Comparison of ENCODE assay signal across 16 mouse cellular contexts in the genomic region with DNA sequence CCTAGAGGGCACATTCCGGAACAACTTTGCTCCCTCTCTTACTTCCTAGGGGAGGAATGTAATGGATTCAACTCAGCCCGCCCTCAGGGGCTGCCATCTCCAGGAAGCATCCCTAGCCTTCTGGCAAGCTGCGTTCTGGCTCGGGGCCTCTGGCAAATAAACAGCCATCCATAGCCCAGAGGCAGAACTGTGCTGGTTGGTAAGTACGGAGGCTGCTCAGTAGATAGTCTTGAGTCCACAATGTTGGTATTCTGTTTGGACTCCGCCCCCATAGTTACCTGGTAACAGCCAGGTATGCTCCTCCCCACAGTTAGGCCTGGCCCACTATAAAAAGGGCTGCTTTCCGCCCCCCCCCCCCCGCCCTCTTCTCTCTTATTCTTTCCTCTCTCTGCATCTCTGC. TPM values are rescaled to one million over a fixed set of nuclear protein-coding genes. Genes with fewer than 3 reads are reported as not detected.
A peak's percentile ranks its signal among the peaks of the same experiment; 100 is the strongest.
DNase-seq lines count a peak whose midpoint lies in the region; ATAC-seq and TF ChIP-seq lines count a peak whose summit lies in the region.
"Had no signal": no experiment of that assay in that cellular context is flagged by ENCODE, and none has a peak within 500 bp of the region (broad histone marks: within the 10 kb centered on the region; RNA-seq: fewer than 3 reads in every experiment).

No protein-coding gene starts in this region.

- no peak overlapping the region for H3K9ac ChIP-seq in intestine, postnatal 0 days (ENCODE audit: low read depth, low read length)
- no peak overlapping the region for H3K9ac ChIP-seq in stomach, embryonic 15.5 days
- no peak overlapping the region for H3K9ac ChIP-seq in hindbrain, embryonic 14.5 days
- H3K9ac ChIP-seq: liver, embryonic 15.5 days had no signal

- no peak overlapping the region for H3K27ac ChIP-seq in intestine, postnatal 0 days (ENCODE audit: low read depth, low read length)
- no peak overlapping the region for H3K27ac ChIP-seq in stomach, embryonic 15.5 days
- H3K27ac ChIP-seq in hindbrain, embryonic 14.5 days = no peak overlapping the region
- H3K27ac ChIP-seq: liver, embryonic 15.5 days had no signal

- H3K9me3 ChIP-seq in intestine, postnatal 0 days (ENCODE audit: control insufficient read depth) = no peaks in the 10 kb centered on the region
- no peaks in the 10 kb centered on the region for H3K9me3 ChIP-seq in stomach, embryonic 15.5 days
- no peaks in the 10 kb centered on the region for H3K9me3 ChIP-seq in hindbrain, embryonic 14.5 days (ENCODE audit: control insufficient read depth, low read length)
- H3K9me3 ChIP-seq: liver, embryonic 15.5 days had no signal

- no peaks in the 10 kb centered on the region for H3K4me1 ChIP-seq in intestine, postnatal 0 days (replicated peaks; ENCODE audit: control insufficient read depth, insufficient read depth, low read length)
- H3K4me1 ChIP-seq in stomach, embryonic 15.5 days = peaks cover 12% of the 10 kb centered on the region
- peaks cover 12% of the 10 kb centered on the region for H3K4me1 ChIP-seq in hindbrain, embryonic 14.5 days (replicated peaks; ENCODE audit: control insufficient read depth, insufficient read depth, low read length)

- H3K27me3 ChIP-seq in intestine, postnatal 0 days (replicated peaks; ENCODE audit: control insufficient read depth, insufficient read depth, low read length) = no peaks in the 10 kb centered on the region
- no peaks in the 10 kb centered on the region for H3K27me3 ChIP-seq in stomach, embryonic 15.5 days (replicated peaks)
- no peaks in the 10 kb centered on the region for H3K27me3 ChIP-seq in hindbrain, embryonic 14.5 days (ENCODE audit: control insufficient read depth, insufficient read depth, low read length)
- H3K27me3 ChIP-seq: liver, embryonic 15.5 days had no signal

- H3K4me2 ChIP-seq in intestine, postnatal 0 days (replicated peaks; ENCODE audit: low read depth) = peak overlapping the region; percentile 54
- H3K4me2 ChIP-seq in stomach, embryonic 15.5 days = no peak overlapping the region
- no peak overlapping the region for H3K4me2 ChIP-seq in hindbrain, embryonic 14.5 days (replicated peaks)
- H3K4me2 ChIP-seq: liver, embryonic 15.5 days had no signal

- 32% methylated on average over 7 of the region's 8 CpGs for WGBS in intestine, postnatal 0 days
- WGBS in stomach, embryonic 15.5 days = 54% methylated on average over 8 of the region's 8 CpGs
- WGBS in hindbrain, embryonic 14.5 days = 71% methylated on average over 6 of the region's 8 CpGs

- no peak overlapping the region for H3K4me3 ChIP-seq in intestine, postnatal 0 days (ENCODE audit: low read depth, low read length)
- H3K4me3 ChIP-seq in stomach, embryonic 15.5 days (replicated peaks) = no peak overlapping the region
- no peak overlapping the region for H3K4me3 ChIP-seq in hindbrain, embryonic 14.5 days (replicated peaks; ENCODE audit: low read length)
- H3K4me3 ChIP-seq: liver, embryonic 15.5 days had no signal

- no peak for TF ChIP-seq CTCF in intestine, postnatal 0 days (IDR thresholded peaks at IDR 0.05; ENCODE audit: low read depth)

- peak; percentile 52 for DNase-seq in cerebellum, adult 9-11 months
- DNase-seq in cerebellum, adult 8-10 months = no peak
- DNase-seq in layer of hippocampus, postnatal 14 days (ENCODE audit: low spot score in 2 of 2) = peak; percentile 39 to 66
- DNase-seq in layer of hippocampus, adult 11-12 months (ENCODE audit: low spot score) = no peak
- no peak for DNase-seq in hindbrain, embryonic 14.5 days (ENCODE audit: low spot score)
- DNase-seq: adrenal gland, postnatal 25 days; gastrocnemius, postnatal 36 days; midbrain, embryonic 14.5 days; spleen, adult 18-20 months; thymus, postnatal 25 days had no signal

- peak; percentile 53 for ATAC-seq in intestine, postnatal 0 days
- 0 out of 2 replicates have a peak, but pooled peaks have one; percentile 33 for ATAC-seq in stomach, embryonic 15.5 days (ENCODE audit: insufficient read depth, low FRiP score, low read depth)
- no peak for ATAC-seq in inflammation-experienced regulatory T-cells, adult 6 months
- ATAC-seq in hindbrain, embryonic 14.5 days (ENCODE audit: low FRiP score) = no peak

- peaks cover 14% of the 10 kb centered on the region; the same call in 1 of the 2 replicates for H3K36me3 ChIP-seq in intestine, postnatal 0 days (ENCODE audit: control insufficient read depth, insufficient read depth)
- peaks cover 15% of the 10 kb centered on the region for H3K36me3 ChIP-seq in stomach, embryonic 15.5 days
- H3K36me3 ChIP-seq in hindbrain, embryonic 14.5 days (replicated peaks; ENCODE audit: control insufficient read depth, insufficient read depth) = peaks cover 15% of the 10 kb centered on the region

RNA-seq across cellular contexts. Expression of a gene that starts 1.7 kb away (rescaled TPM):
- total RNA-seq in layer of hippocampus, postnatal 14 days (2021) = 10 to 100 TPM; 69.0 to 73.3 TPM
- polyA plus RNA-seq in intestine, postnatal 0 days (2015; fragmentation: Nextera tagmentation; extraction: Ambion mirVana) = 49.3 and 50.5 TPM in 2 replicates
- 222 and 230 TPM in 2 replicates for polyA plus RNA-seq in stomach, embryonic 15.5 days (2015; fragmentation: Nextera tagmentation; extraction: Ambion mirVana)
- 1 to 10 TPM; 4.7 to 5.2 (median 4.8) TPM for polyA plus RNA-seq in inflammation-experienced regulatory T-cells, adult 6 months (2017; shearing (Covaris generic))
- 180 and 191 TPM in 2 replicates for polyA plus RNA-seq in hindbrain, embryonic 14.5 days (2014; fragmentation: Nextera tagmentation; extraction: Ambion mirVana)

RNA-seq across cellular contexts. Expression of a gene that starts 12.8 kb away (rescaled TPM):
- 1 to 10 TPM; 1.0 to 1.8 TPM for total RNA-seq in layer of hippocampus, postnatal 14 days (2021)
- polyA plus RNA-seq in intestine, postnatal 0 days (2015; fragmentation: Nextera tagmentation; extraction: Ambion mirVana) = not detected in 2 replicates
- polyA plus RNA-seq in stomach, embryonic 15.5 days (2015; fragmentation: Nextera tagmentation; extraction: Ambion mirVana) = 1.5 and 4.4 TPM in 2 replicates
- polyA plus RNA-seq in inflammation-experienced regulatory T-cells, adult 6 months (2017; shearing (Covaris generic)) = under 1 TPM in 1 of 3 experiments, not detected in 2; 0.63 TPM
- 0.20 and 1.2 TPM in 2 replicates for polyA plus RNA-seq in hindbrain, embryonic 14.5 days (2014; fragmentation: Nextera tagmentation; extraction: Ambion mirVana)

RNA-seq across cellular contexts. Expression of a gene that starts 31.3 kb away (rescaled TPM):
- 10 to 100 TPM; 48.9 to 52.4 TPM for total RNA-seq in layer of hippocampus, postnatal 14 days (2021)
- polyA plus RNA-seq in intestine, postnatal 0 days (2015; fragmentation: Nextera tagmentation; extraction: Ambion mirVana) = 21.1 and 22.4 TPM in 2 replicates
- polyA plus RNA-seq in stomach, embryonic 15.5 days (2015; fragmentation: Nextera tagmentation; extraction: Ambion mirVana) = 68.1 and 78.7 TPM in 2 replicates
- polyA plus RNA-seq in inflammation-experienced regulatory T-cells, adult 6 months (2017; shearing (Covaris generic)) = 100 to 1,000 TPM in 1 of 3 experiments, 10 to 100 TPM in 2; 63.8 to 103 (median 96.2) TPM
- polyA plus RNA-seq in hindbrain, embryonic 14.5 days (2014; fragmentation: Nextera tagmentation; extraction: Ambion mirVana) = 85.9 and 98.4 TPM in 2 replicates

RNA-seq across cellular contexts. Expression of a gene that starts 37.3 kb away (rescaled TPM):
- 100 to 1,000 TPM; 199 to 208 TPM for total RNA-seq in layer of hippocampus, postnatal 14 days (2021)
- polyA plus RNA-seq in intestine, postnatal 0 days (2015; fragmentation: Nextera tagmentation; extraction: Ambion mirVana) = 113 and 124 TPM in 2 replicates
- polyA plus RNA-seq in stomach, embryonic 15.5 days (2015; fragmentation: Nextera tagmentation; extraction: Ambion mirVana) = 306 and 317 TPM in 2 replicates
- polyA plus RNA-seq in inflammation-experienced regulatory T-cells, adult 6 months (2017; shearing (Covaris generic)) = 100 to 1,000 TPM; 149 to 182 (median 164) TPM
- polyA plus RNA-seq in hindbrain, embryonic 14.5 days (2014; fragmentation: Nextera tagmentation; extraction: Ambion mirVana) = 80.4 and 91.1 TPM in 2 replicates

RNA-seq across cellular contexts. Expression of a gene that starts 53.6 kb away (rescaled TPM):
- total RNA-seq in layer of hippocampus, postnatal 14 days (2021) = not detected
- not detected in 2 replicates for polyA plus RNA-seq in intestine, postnatal 0 days (2015; fragmentation: Nextera tagmentation; extraction: Ambion mirVana)
- polyA plus RNA-seq in stomach, embryonic 15.5 days (2015; fragmentation: Nextera tagmentation; extraction: Ambion mirVana) = 0.09 TPM in 2 replicates
- not detected for polyA plus RNA-seq in inflammation-experienced regulatory T-cells, adult 6 months (2017; shearing (Covaris generic))
- not detected in 2 replicates for polyA plus RNA-seq in hindbrain, embryonic 14.5 days (2014; fragmentation: Nextera tagmentation; extraction: Ambion mirVana)
- total RNA-seq: adrenal gland, postnatal 25 days; layer of hippocampus, postnatal 25 days had no signal
- polyA plus RNA-seq: liver, embryonic 15.5 days; midbrain, embryonic 14.5 days; neural tube, embryonic 14.5 days had no signal

Comparison
In these comparisons a context has a peak if more than half of its experiments do, and no peak if none do; other contexts are left out.
1. DNase-seq: peak in cerebellum, adult 9-11 months (single experiment) and layer of hippocampus, postnatal 14 days (2 of 2); none in cerebellum, adult 8-10 months (single experiment), layer of hippocampus, adult 11-12 months (single experiment) and hindbrain, embryonic 14.5 days (single experiment).
2. ATAC-seq: peak in intestine, postnatal 0 days (single experiment) and stomach, embryonic 15.5 days (single experiment); none in inflammation-experienced regulatory T-cells, adult 6 months (single experiment) and hindbrain, embryonic 14.5 days (single experiment).